Mouse (Mus musculus) heart, adult 2 months (tissue): ENCODE data around the gene Cttnbp2.

Source experiments
- CTCF ChIP-seq: fragments of 200-600 bp; IDR thresholded peaks from 2 replicates; pipeline ENCODE4 v1.8.1; 2022; ENCODE audit warnings: antibody characterized with exemption, mild to moderate bottlenecking, moderate library complexity
- EP300 ChIP-seq: fragments of 200-500 bp; IDR thresholded peaks from 2 replicates; pipeline ENCODE4 v1.6.1; 2011; ENCODE audit warnings: low read depth, low read length, control low read depth; ENCODE audit not compliant: insufficient read depth
- POLR2A ChIP-seq: fragments of 200-500 bp; IDR thresholded peaks from 2 replicates; pipeline ENCODE4 v1.6.1; 2011; ENCODE audit warnings: mild to moderate bottlenecking, low read depth, low read length, control low read depth; ENCODE audit not compliant: insufficient read depth

DNA sequence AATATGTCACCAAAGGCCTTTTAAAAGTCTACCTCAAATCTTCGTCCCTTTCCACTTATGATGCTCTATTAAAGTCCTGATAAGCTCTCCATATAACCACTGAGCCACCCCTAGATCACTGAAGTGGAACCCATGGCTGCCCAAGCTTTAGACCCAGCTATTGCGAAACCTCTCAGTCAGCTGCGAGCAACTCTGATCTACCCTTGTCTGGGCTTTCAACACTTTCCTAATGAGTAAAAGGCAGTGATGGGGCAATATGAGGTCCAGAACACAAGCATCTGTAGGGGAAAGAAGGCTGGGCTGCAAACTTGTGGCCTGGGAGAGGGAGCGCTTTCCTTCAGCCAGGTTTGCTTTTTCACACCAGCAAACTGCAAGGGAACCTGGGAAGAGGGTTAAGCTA, 144.9 kb downstream of the Cttnbp2 start:
- TF ChIP-seq CTCF (no peak), POLR2A (no peak), EP300 (no peak)
